Mouse (Mus musculus): ENCODE measurements around the gene B3galnt1. TPM values are rescaled to one million over a fixed set of nuclear protein-coding genes. Genes with fewer than 3 reads are reported as not detected.
A peak's percentile ranks its signal among the peaks of the same experiment; 100 is the strongest.

The B3galnt1 gene
- polyA plus RNA-seq, 1 experiment from 2014 or later, result 44.4 TPM

DNA sequence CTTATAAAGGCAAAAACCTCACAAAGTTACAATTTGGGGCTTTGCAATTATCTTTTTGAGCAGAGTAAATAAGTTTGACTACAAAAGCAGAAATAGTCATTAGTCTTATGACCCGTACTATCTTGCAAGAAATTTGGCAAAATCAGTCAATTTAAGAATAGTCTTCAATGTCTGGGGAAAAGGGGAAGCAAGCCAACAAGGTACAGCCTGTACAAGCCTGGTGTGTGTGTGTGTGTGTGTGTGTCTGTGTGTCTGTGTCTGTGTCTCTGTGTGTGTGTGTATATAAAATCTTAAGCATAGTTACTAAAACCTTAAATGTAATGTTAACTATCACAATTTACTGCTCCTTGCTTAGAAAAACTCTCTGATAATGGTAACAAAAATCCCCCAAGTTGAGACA, 8.2 kb upstream of the B3galnt1 start:
- Histone ChIP-seq H3K4me1 (ENCODE audit: control insufficient read depth, insufficient read depth, low read length) (peaks cover 5% of the 10 kb centered on the region), H3K9me3 (ENCODE audit: control insufficient read depth, low read length) (no peaks in the 10 kb centered on the region), H3K9ac (ENCODE audit: low read length) (no peak overlapping the region), H3K36me3 (ENCODE audit: control insufficient read depth, insufficient read depth, low read length) (no peaks in the 10 kb centered on the region), H3K27ac (ENCODE audit: low read depth, low read length) (no peak overlapping the region), H3K4me2 (no peak overlapping the region), H3K27me3 (ENCODE audit: control insufficient read depth, insufficient read depth, low read length) (no peaks in the 10 kb centered on the region), H3K4me3 (ENCODE audit: low read depth, low read length) (no peak overlapping the region)
- DNase-seq (ENCODE audit: low spot score, missing footprints) (no peak), ATAC-seq (ENCODE audit: low FRiP score) (no peak)
- 87% methylated on average over 1 of the region's 1 CpGs for WGBS

- peak overlapping the region; percentile 78 for H3K4me3 ChIP-seq (ENCODE audit: low read depth, low read length)
- H3K9ac ChIP-seq (ENCODE audit: low read length), result peak overlapping the region; percentile 77
- H3K27me3 ChIP-seq (ENCODE audit: control insufficient read depth, insufficient read depth, low read length), result no peaks in the 10 kb centered on the region; the same call in 1 of the 2 replicates
- no peaks in the 10 kb centered on the region for H3K9me3 ChIP-seq (ENCODE audit: control insufficient read depth, low read length)
- H3K4me2 ChIP-seq, result peak overlapping the region; percentile 82
- DNase-seq (ENCODE audit: low spot score, missing footprints), result no peak
- H3K4me1 ChIP-seq (ENCODE audit: control insufficient read depth, insufficient read depth, low read length), result peaks cover 14% of the 10 kb centered on the region
- ATAC-seq (ENCODE audit: low FRiP score), result no peak; the same call in 1 of the 2 replicates
- H3K36me3 ChIP-seq (ENCODE audit: control insufficient read depth, insufficient read depth, low read length), result no peaks in the 10 kb centered on the region
- no peak overlapping the region for H3K27ac ChIP-seq (ENCODE audit: low read depth, low read length)
- 18% methylated on average over 5 of the region's 5 CpGs for WGBS
Observed at GRCm38 (mm10) chr3:69599166-69599500, 373 bp upstream of the B3galnt1 start.

- no peaks in the 10 kb centered on the region for H3K36me3 ChIP-seq (ENCODE audit: control insufficient read depth, insufficient read depth, low read length)
- H3K27ac ChIP-seq (ENCODE audit: low read depth, low read length), result no peak overlapping the region
- no peaks in the 10 kb centered on the region for H3K9me3 ChIP-seq (ENCODE audit: control insufficient read depth, low read length)
- 8% methylated on average over 7 of the region's 7 CpGs for WGBS
- H3K9ac ChIP-seq (ENCODE audit: low read length), result peak overlapping the region; percentile 77
- no peaks in the 10 kb centered on the region; the same call in 1 of the 2 replicates for H3K27me3 ChIP-seq (ENCODE audit: control insufficient read depth, insufficient read depth, low read length)
- peak overlapping the region; percentile 82 for H3K4me2 ChIP-seq
- DNase-seq (ENCODE audit: low spot score, missing footprints) (peak; percentile 92), ATAC-seq (ENCODE audit: low FRiP score) (no peak)
- peak overlapping the region; percentile 78 for H3K4me3 ChIP-seq (ENCODE audit: low read depth, low read length)
- H3K4me1 ChIP-seq (ENCODE audit: control insufficient read depth, insufficient read depth, low read length), result peaks cover 14% of the 10 kb centered on the region
Observed at GRCm38 (mm10) chr3:69597816-69598215, 944 bp downstream of the B3galnt1 start.

DNA sequence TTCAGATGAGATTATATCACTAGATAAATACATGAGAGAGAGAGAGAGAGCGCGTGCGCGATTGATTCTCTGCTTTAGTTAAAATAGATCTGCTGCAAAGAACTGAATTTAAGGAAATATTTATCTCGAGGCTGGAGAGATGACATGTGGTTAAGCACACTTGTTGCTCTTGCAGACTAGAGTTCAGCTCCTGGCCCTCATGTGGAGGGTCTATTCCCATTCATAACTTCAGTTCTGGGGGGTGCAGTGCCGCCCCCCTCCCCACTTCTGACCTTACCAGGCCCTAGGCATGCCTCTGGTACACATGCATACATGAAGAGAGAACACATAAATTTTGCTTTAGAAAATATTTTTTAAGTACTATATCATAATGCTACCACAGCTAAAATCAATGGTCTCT, 1.5 kb downstream of the B3galnt1 start:
- peaks cover 12% of the 10 kb centered on the region for H3K4me1 ChIP-seq (ENCODE audit: control insufficient read depth, insufficient read depth, low read length)
- peak overlapping the region; percentile 82 for H3K4me2 ChIP-seq
- DNase-seq (ENCODE audit: low spot score, missing footprints) (no peak), ATAC-seq (ENCODE audit: low FRiP score) (no peak)
- no peak overlapping the region for H3K9ac ChIP-seq (ENCODE audit: low read length)
- H3K27me3 ChIP-seq (ENCODE audit: control insufficient read depth, insufficient read depth, low read length), result no peaks in the 10 kb centered on the region; the same call in 1 of the 2 replicates
- H3K27ac ChIP-seq (ENCODE audit: low read depth, low read length), result no peak overlapping the region
- H3K36me3 ChIP-seq (ENCODE audit: control insufficient read depth, insufficient read depth, low read length), result no peaks in the 10 kb centered on the region
- 0 out of 2 replicates have a peak overlapping the region, but pooled peaks have one; percentile 78 for H3K4me3 ChIP-seq (ENCODE audit: low read depth, low read length)
- no peaks in the 10 kb centered on the region for H3K9me3 ChIP-seq (ENCODE audit: control insufficient read depth, low read length)
- 84% methylated on average over 6 of the region's 6 CpGs for WGBS

GRCm38 (mm10) chr3:69596116-69596515, 2.6 kb downstream of the B3galnt1 start:
- Histone ChIP-seq H3K9ac (ENCODE audit: low read length) (no peak overlapping the region), H3K27me3 (ENCODE audit: control insufficient read depth, insufficient read depth, low read length) (no peaks in the 10 kb centered on the region; the same call in 1 of the 2 replicates), H3K36me3 (ENCODE audit: control insufficient read depth, insufficient read depth, low read length) (no peaks in the 10 kb centered on the region), H3K27ac (ENCODE audit: low read depth, low read length) (no peak overlapping the region), H3K4me2 (no peak overlapping the region), H3K4me3 (ENCODE audit: low read depth, low read length) (no peak overlapping the region), H3K4me1 (ENCODE audit: control insufficient read depth, insufficient read depth, low read length) (peaks cover 9% of the 10 kb centered on the region; the same call in 1 of the 2 replicates), H3K9me3 (ENCODE audit: control insufficient read depth, low read length) (no peaks in the 10 kb centered on the region)
- DNase-seq (ENCODE audit: low spot score, missing footprints) (no peak), ATAC-seq (ENCODE audit: low FRiP score) (no peak)
- WGBS, result 81% methylated on average over 3 of the region's 3 CpGs

DNA sequence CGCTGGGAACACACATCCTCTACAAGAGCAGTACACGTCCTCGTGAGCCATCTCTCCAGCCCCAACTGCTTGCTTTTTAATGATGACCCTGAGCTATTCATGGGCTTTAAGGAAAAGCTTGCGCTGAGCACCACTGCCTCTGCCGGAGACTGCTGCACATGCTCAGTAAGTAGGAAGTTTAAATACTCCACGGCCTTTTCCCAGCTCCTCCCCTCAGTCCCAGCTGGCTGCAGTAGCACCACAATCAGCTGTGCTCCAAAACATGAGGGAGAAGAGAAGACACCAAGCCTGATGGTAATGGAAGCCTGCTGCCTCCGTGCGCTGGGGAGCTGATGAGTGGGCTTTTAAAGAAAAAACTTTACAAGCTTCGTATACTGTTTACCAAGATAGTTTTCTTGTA, 4.7 kb downstream of the B3galnt1 start:
- no peak overlapping the region for H3K4me3 ChIP-seq (ENCODE audit: low read depth, low read length)
- no peak for ATAC-seq (ENCODE audit: low FRiP score)
- H3K4me1 ChIP-seq (ENCODE audit: control insufficient read depth, insufficient read depth, low read length), result peaks cover 9% of the 10 kb centered on the region; the same call in 1 of the 2 replicates
- no peaks in the 10 kb centered on the region for H3K36me3 ChIP-seq (ENCODE audit: control insufficient read depth, insufficient read depth, low read length)
- no peaks in the 10 kb centered on the region for H3K27me3 ChIP-seq (ENCODE audit: control insufficient read depth, insufficient read depth, low read length)
- H3K9me3 ChIP-seq (ENCODE audit: control insufficient read depth, low read length), result no peaks in the 10 kb centered on the region
- H3K27ac ChIP-seq (ENCODE audit: low read depth, low read length), result no peak overlapping the region
- no peak for DNase-seq (ENCODE audit: low spot score, missing footprints)
- H3K4me2 ChIP-seq, result no peak overlapping the region
- no peak overlapping the region for H3K9ac ChIP-seq (ENCODE audit: low read length)
- WGBS, result 74% methylated on average over 9 of the region's 9 CpGs

DNA sequence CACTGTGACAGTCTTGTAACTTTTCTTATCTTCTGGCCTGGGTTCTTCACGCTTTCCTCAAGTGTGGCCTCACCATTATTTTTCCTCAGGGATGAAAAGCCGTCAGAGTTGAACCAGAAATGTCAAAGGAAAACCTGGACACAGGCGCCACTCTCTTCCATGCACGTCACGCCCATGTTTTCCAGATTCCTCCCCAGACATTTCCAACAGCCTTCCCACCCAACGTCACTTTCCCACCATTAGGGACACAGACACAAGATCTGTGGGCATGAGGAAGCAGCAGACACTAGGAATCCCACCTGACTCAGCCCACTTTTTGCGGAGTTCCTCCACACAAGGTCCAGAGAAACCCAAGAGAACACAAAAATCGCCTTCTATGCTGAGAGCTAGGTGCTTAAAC, 5.3 kb downstream of the B3galnt1 start:
- ATAC-seq (ENCODE audit: low FRiP score) (no peak), DNase-seq (ENCODE audit: low spot score, missing footprints) (no peak)
- no peak overlapping the region for H3K9ac ChIP-seq (ENCODE audit: low read length)
- no peaks in the 10 kb centered on the region for H3K27me3 ChIP-seq (ENCODE audit: control insufficient read depth, insufficient read depth, low read length)
- H3K4me3 ChIP-seq (ENCODE audit: low read depth, low read length), result no peak overlapping the region
- H3K27ac ChIP-seq (ENCODE audit: low read depth, low read length), result no peak overlapping the region
- H3K9me3 ChIP-seq (ENCODE audit: control insufficient read depth, low read length), result no peaks in the 10 kb centered on the region
- WGBS, result 90% methylated on average over 8 of the region's 8 CpGs
- H3K4me1 ChIP-seq (ENCODE audit: control insufficient read depth, insufficient read depth, low read length), result peaks cover 9% of the 10 kb centered on the region; the same call in 1 of the 2 replicates
- H3K4me2 ChIP-seq, result no peak overlapping the region
- H3K36me3 ChIP-seq (ENCODE audit: control insufficient read depth, insufficient read depth, low read length), result no peaks in the 10 kb centered on the region

- WGBS, result 54% methylated on average over 10 of the region's 10 CpGs
- no peak overlapping the region for H3K27ac ChIP-seq (ENCODE audit: low read depth, low read length)
- no peak overlapping the region for H3K9ac ChIP-seq (ENCODE audit: low read length)
- no peak overlapping the region for H3K4me3 ChIP-seq (ENCODE audit: low read depth, low read length)
- H3K4me2 ChIP-seq, result no peak overlapping the region
- H3K27me3 ChIP-seq (ENCODE audit: control insufficient read depth, insufficient read depth, low read length), result no peaks in the 10 kb centered on the region
- H3K9me3 ChIP-seq (ENCODE audit: control insufficient read depth, low read length), result no peaks in the 10 kb centered on the region
- H3K4me1 ChIP-seq (ENCODE audit: control insufficient read depth, insufficient read depth, low read length), result no peaks in the 10 kb centered on the region
- no peak for DNase-seq (ENCODE audit: low spot score, missing footprints)
- no peak for ATAC-seq (ENCODE audit: low FRiP score)
- H3K36me3 ChIP-seq (ENCODE audit: control insufficient read depth, insufficient read depth, low read length), result no peaks in the 10 kb centered on the region
Observed at GRCm38 (mm10) chr3:69588101-69588760, 10.5 kb downstream of the B3galnt1 start.

GRCm38 (mm10) chr3:69583798-69584197, 15.0 kb downstream of the B3galnt1 start:
- ATAC-seq (ENCODE audit: low FRiP score), result no peak
- no peak for DNase-seq (ENCODE audit: low spot score, missing footprints)
- 97% methylated on average over 1 of the region's 1 CpGs for WGBS

More at GRCm38 (mm10) chr3:69583798-69584197, 15.0 kb downstream of the B3galnt1 start:
- Histone ChIP-seq H3K9me3 (ENCODE audit: control insufficient read depth, low read length) (no peaks in the 10 kb centered on the region), H3K36me3 (ENCODE audit: control insufficient read depth, insufficient read depth, low read length) (no peaks in the 10 kb centered on the region), H3K4me3 (ENCODE audit: low read depth, low read length) (no peak overlapping the region), H3K4me1 (ENCODE audit: control insufficient read depth, insufficient read depth, low read length) (no peaks in the 10 kb centered on the region), H3K4me2 (no peak overlapping the region), H3K27me3 (ENCODE audit: control insufficient read depth, insufficient read depth, low read length) (no peaks in the 10 kb centered on the region), H3K27ac (ENCODE audit: low read depth, low read length) (no peak overlapping the region), H3K9ac (ENCODE audit: low read length) (no peak overlapping the region)
